Mouse (Mus musculus) ES-Bruce4 (cell line): Measurements from ENCODE around the gene Gja5. TPM values are rescaled to one million over a fixed set of nuclear protein-coding genes. Genes with fewer than 3 reads are reported as not detected.
"Not testable (repeated sequence)": the region's sequence is repeated elsewhere in the genome, so short reads cannot be mapped to it uniquely, and the experiment has no call there.

Experiments
- H3K27ac ChIP-seq: 2 replicates; pipeline ENCODE4 v1.5.1; 2012; ENCODE audit warnings: low read length, inconsistent platforms; ENCODE audit not compliant: insufficient read depth
- H3K27me3 ChIP-seq: 2 replicates; pipeline ENCODE4 v1.6.1; 2012; ENCODE audit warnings: mild to moderate bottlenecking, low read length, inconsistent platforms; ENCODE audit not compliant: control insufficient read depth, poor library complexity, insufficient read depth, severe bottlenecking
- H3K36me3 ChIP-seq: 2 replicates; pipeline ENCODE4 v1.6.1; 2012; ENCODE audit warnings: inconsistent platforms, mild to moderate bottlenecking, low read length, moderate library complexity; ENCODE audit not compliant: control insufficient read depth, poor library complexity, insufficient read depth, severe bottlenecking
- H3K4me1 ChIP-seq: one replicate; pipeline ENCODE4 v1.8.1; 2011; ENCODE audit warnings: low read length; ENCODE audit not compliant: control insufficient read depth, insufficient read depth
- H3K4me3 ChIP-seq: 2 replicates; pipeline ENCODE4 v1.5.1; 2011; ENCODE audit warnings: low read depth, mild to moderate bottlenecking, low read length
- H3K9ac ChIP-seq: 2 replicates; pipeline ENCODE4 v1.6.1; 2012; ENCODE audit warnings: low read depth, mild to moderate bottlenecking, inconsistent platforms; ENCODE audit not compliant: poor library complexity, severe bottlenecking
- H3K9me3 ChIP-seq: replicated peaks from 2 replicates; pipeline ENCODE4 v1.6.1; 2012; ENCODE audit warnings: mild to moderate bottlenecking, low read length, inconsistent platforms; ENCODE audit not compliant: control insufficient read depth, poor library complexity, insufficient read depth, severe bottlenecking
- CTCF ChIP-seq: IDR thresholded peaks from one replicate; pipeline ENCODE4 v1.8.1; 2011; ENCODE audit warnings: low read depth, low read length
- EP300 ChIP-seq: IDR thresholded peaks from 2 replicates; pipeline ENCODE4 v1.6.1; 2011; ENCODE audit warnings: low read depth, low read length; ENCODE audit not compliant: insufficient read depth
- POLR2A ChIP-seq: IDR thresholded peaks from one replicate; pipeline ENCODE4 v1.8.1; 2011; ENCODE audit warnings: low read length; ENCODE audit not compliant: insufficient read depth
- polyA plus RNA-seq: library from polyadenylated mRNA; stranded (reverse); fragments of >200 nt; gene quantifications from 2 replicates; pipeline ENCODE4 v1.2.4, GENCODE M21; 2011; ENCODE audit warnings: low read depth; ENCODE audit not compliant: missing spikeins, insufficient read depth, insufficient read length

The Gja5 gene
- polyA plus RNA-seq, 1 experiment = not detected

GRCm38 (mm10) chr3:97100784-97101641 lies 196.5 kb downstream of the Gja5 start:
- Histone ChIP-seq H3K36me3 (no peaks in the 10 kb centered on the region), H3K27ac (no peak overlapping the region), H3K27me3 (no peaks in the 10 kb centered on the region), H3K4me3 (no peak overlapping the region), H3K9ac (no peak overlapping the region), H3K4me1 (no peaks in the 10 kb centered on the region), H3K9me3 (peaks cover 4% of the 10 kb centered on the region; the same call in 1 of the 2 replicates)
- no peak for TF ChIP-seq POLR2A
- TF ChIP-seq CTCF = no peak
- no peak for TF ChIP-seq EP300

DNA sequence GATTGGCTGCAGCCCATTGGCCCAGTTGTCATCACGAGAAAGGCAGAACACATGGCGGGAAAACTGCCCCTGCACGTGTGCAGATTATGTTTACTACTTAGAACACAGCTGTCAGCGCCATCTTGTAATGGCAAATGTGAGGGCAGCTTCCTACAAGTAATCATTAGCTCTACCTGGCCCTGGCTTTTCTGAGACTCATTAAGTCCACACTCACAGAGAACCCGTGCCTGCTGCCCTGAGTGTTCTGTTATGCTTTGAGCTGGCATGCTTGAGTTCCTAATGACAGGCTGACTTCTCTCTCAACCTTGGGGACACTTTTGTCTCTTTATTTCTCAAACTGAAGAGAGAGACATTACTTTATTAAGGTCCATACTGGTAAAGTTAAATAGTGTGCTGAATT lies 199.5 kb downstream of the Gja5 start:
- H3K27me3 ChIP-seq, H3K9ac ChIP-seq, H3K9me3 ChIP-seq, H3K27ac ChIP-seq, H3K36me3 ChIP-seq, H3K4me3 ChIP-seq, H3K4me1 ChIP-seq: not testable (repeated sequence)

GRCm38 (mm10) chr3:97104696-97105430 lies 200.4 kb downstream of the Gja5 start:
- no peaks in the 10 kb centered on the region for H3K36me3 ChIP-seq
- no peaks in the 10 kb centered on the region for H3K27me3 ChIP-seq
- no peak overlapping the region for H3K4me3 ChIP-seq
- H3K27ac ChIP-seq = no peak overlapping the region
- no peak overlapping the region for H3K9ac ChIP-seq
- TF ChIP-seq POLR2A = no peak
- no peak for TF ChIP-seq CTCF
- no peak for TF ChIP-seq EP300
- H3K4me1 ChIP-seq = no peaks in the 10 kb centered on the region
- H3K9me3 ChIP-seq = peaks cover 2% of the 10 kb centered on the region

DNA sequence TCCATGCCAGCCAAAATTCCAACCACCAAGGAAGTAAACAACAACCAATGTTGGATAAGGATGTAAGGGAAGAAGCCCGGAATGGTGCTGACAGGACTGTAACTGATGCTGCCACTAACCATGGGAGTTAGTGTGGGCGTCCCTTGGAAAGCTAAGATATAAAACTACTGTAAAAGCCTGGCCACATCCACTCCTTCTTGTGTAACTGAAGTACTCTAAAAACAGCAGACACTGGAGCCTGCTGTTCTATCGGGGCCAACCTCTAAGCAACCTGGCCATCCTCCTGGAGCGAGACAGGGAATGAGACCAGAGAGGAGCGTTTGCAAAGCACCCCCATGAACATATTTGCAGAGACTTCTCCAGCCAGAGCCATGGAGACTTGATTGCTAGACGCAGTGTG lies 213.0 kb downstream of the Gja5 start:
- no peak overlapping the region for H3K9ac ChIP-seq
- H3K9me3 ChIP-seq = no peaks in the 10 kb centered on the region
- no peak overlapping the region for H3K4me3 ChIP-seq

GRCm38 (mm10) chr3:97118313-97118712 lies 213.8 kb downstream of the Gja5 start:
- Histone ChIP-seq H3K27ac (no peak overlapping the region), H3K36me3 (no peaks in the 10 kb centered on the region), H3K4me3 (no peak overlapping the region), H3K27me3 (no peaks in the 10 kb centered on the region), H3K9ac (no peak overlapping the region), H3K9me3 (no peaks in the 10 kb centered on the region), H3K4me1 (no peaks in the 10 kb centered on the region)
- TF ChIP-seq CTCF (peak; percentile 44), EP300 (no peak)

More for the DNA sequence above, 213.0 kb downstream of the Gja5 start:
- Histone ChIP-seq H3K27ac (no peak overlapping the region), H3K36me3 (no peaks in the 10 kb centered on the region), H3K27me3 (no peaks in the 10 kb centered on the region), H3K4me1 (no peaks in the 10 kb centered on the region)
- no peak for TF ChIP-seq CTCF
- TF ChIP-seq POLR2A = no peak
- no peak for TF ChIP-seq EP300

- Histone ChIP-seq H3K36me3 (no peaks in the 10 kb centered on the region), H3K9me3 (no peaks in the 10 kb centered on the region), H3K27ac (no peak overlapping the region), H3K4me3 (no peak overlapping the region), H3K9ac (no peak overlapping the region), H3K27me3 (no peaks in the 10 kb centered on the region), H3K4me1 (peaks cover 2% of the 10 kb centered on the region)
- TF ChIP-seq EP300 = no peak
- no peak for TF ChIP-seq POLR2A
- no peak for TF ChIP-seq CTCF
Measured at GRCm38 (mm10) chr3:97124193-97124592, 219.7 kb downstream of the Gja5 start.

Other genes starting within 250 kb of the Gja5 start
- gene Ankrd35, start 234.6 kb upstream of the Gja5 start, polyA plus RNA-seq = 3.5 and 3.7 TPM in 2 replicates
- 31.8 and 42.1 TPM in 2 replicates for gene Pias3, start 208.3 kb upstream of the Gja5 start, polyA plus RNA-seq
- 9.9 and 10.7 TPM in 2 replicates for gene Nudt17, start 196.1 kb upstream of the Gja5 start, polyA plus RNA-seq
- gene Polr3c, start 177.1 kb upstream of the Gja5 start, polyA plus RNA-seq = 43.0 and 46.6 TPM in 2 replicates
- gene Rnf115, start 177.0 kb upstream of the Gja5 start, polyA plus RNA-seq = 49.9 and 52.3 TPM in 2 replicates
- gene Pdzk1, start 75.4 kb upstream of the Gja5 start, polyA plus RNA-seq = 2.4 and 3.2 TPM in 2 replicates
- not detected in 2 replicates for gene Cd160, start 75.3 kb upstream of the Gja5 start, polyA plus RNA-seq
- gene Gpr89, start 653 bp downstream of the Gja5 start, polyA plus RNA-seq = 31.2 and 35.6 TPM in 2 replicates
- gene Gja8, start 21.3 kb downstream of the Gja5 start, polyA plus RNA-seq = not detected in 2 replicates